Comparison of ENCODE assay signal across 17 mouse cellular contexts in genomic region chr5:53481021-53481420, GRCm38 (mm10).
"Had no signal": no experiment of that assay in that cellular context is flagged by ENCODE, and none has a peak within 500 bp of the region (broad histone marks: within the 10 kb centered on the region; RNA-seq: fewer than 3 reads in every experiment).

No protein-coding gene starts in this region.

- H3K4me1 ChIP-seq: liver, embryonic 13.5 days; midbrain, embryonic 12.5 days; midbrain, embryonic 15.5 days; neural tube, embryonic 12.5 days; neural tube, embryonic 15.5 days had no signal

- H3K9me3 ChIP-seq: liver, embryonic 13.5 days; midbrain, embryonic 12.5 days; midbrain, embryonic 15.5 days; neural tube, embryonic 12.5 days; neural tube, embryonic 15.5 days had no signal

- ATAC-seq: midbrain, embryonic 15.5 days had no signal

- H3K4me2 ChIP-seq: liver, embryonic 13.5 days; midbrain, embryonic 12.5 days; midbrain, embryonic 15.5 days; neural tube, embryonic 12.5 days; neural tube, embryonic 15.5 days had no signal

- H3K36me3 ChIP-seq: liver, embryonic 13.5 days; midbrain, embryonic 12.5 days; midbrain, embryonic 15.5 days; neural tube, embryonic 12.5 days; neural tube, embryonic 15.5 days had no signal

- DNase-seq: kidney, adult 18-20 months; kidney, adult 9 months; kidney, postnatal 14 days; kidney, postnatal 4 days; liver, embryonic 13.5 days; lung, adult 2 months; right cerebral cortex, adult 18-20 months; right cerebral cortex, postnatal 14 days; right cerebral cortex, postnatal 4 days; thymus, adult 18-20 months; thymus, postnatal 36 days had no signal

- H3K27me3 ChIP-seq: liver, embryonic 13.5 days; midbrain, embryonic 12.5 days; midbrain, embryonic 15.5 days; neural tube, embryonic 12.5 days; neural tube, embryonic 15.5 days had no signal

- H3K9ac ChIP-seq: liver, embryonic 13.5 days; midbrain, embryonic 12.5 days; midbrain, embryonic 15.5 days; neural tube, embryonic 12.5 days; neural tube, embryonic 15.5 days had no signal

- H3K27ac ChIP-seq: left cerebral cortex, adult 2 months; liver, embryonic 13.5 days; macrophage; midbrain, embryonic 12.5 days; midbrain, embryonic 15.5 days; neural tube, embryonic 12.5 days; neural tube, embryonic 15.5 days had no signal

- H3K4me3 ChIP-seq: left cerebral cortex, adult 2 months; liver, embryonic 13.5 days; midbrain, embryonic 12.5 days; midbrain, embryonic 15.5 days; neural tube, embryonic 12.5 days; neural tube, embryonic 15.5 days had no signal
